Mouse (Mus musculus) fat pad, adult 2 months (tissue): Measurements from ENCODE around the gene Ppp1r21.

ENCODE experiments used
- DNase-seq: peaks from one replicate; pipeline ENCODE4 v3.0.0-alpha.2; 2011; ENCODE audit warnings: low read depth, low spot score; ENCODE audit errors: extremely low read depth

The Ppp1r21 gene

GRCm38 (mm10) chr17:88609361-88609760 is 79.4 kb downstream of the Ppp1r21 start:
- no peak for DNase-seq

GRCm38 (mm10) chr17:88611057-88611456 is 81.1 kb downstream of the Ppp1r21 start:
- no peak for DNase-seq

GRCm38 (mm10) chr17:88613172-88613571 is 83.3 kb downstream of the Ppp1r21 start:
- no peak for DNase-seq

DNA sequence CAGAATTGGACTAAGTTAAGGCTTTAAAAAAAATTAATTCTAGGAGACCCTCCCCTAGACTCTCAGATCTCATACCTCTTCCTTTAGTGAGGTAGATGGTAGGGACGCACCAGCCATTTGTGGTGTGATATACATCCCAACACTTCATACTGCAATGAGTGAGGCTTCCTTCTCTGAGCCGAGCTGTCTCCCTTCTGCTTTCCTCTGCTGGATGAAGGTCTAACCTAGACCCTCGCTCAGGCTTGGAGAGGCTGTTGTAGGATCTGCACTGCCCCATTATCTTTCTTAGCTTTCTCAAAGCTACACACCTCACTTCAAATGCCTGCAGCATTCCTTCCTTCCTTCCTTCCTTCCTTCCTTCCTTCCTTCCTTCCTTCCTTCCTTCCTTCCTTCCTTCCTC is 83.8 kb downstream of the Ppp1r21 start:
- DNase-seq: no peak

- DNase-seq: no peak
These were observed 84.3 kb downstream of the Ppp1r21 start for GRCm38 (mm10) chr17:88614234-88614633.

- no peak for DNase-seq
These were observed 84.8 kb downstream of the Ppp1r21 start for GRCm38 (mm10) chr17:88614733-88615132.

- no peak for DNase-seq
These were observed 85.7 kb downstream of the Ppp1r21 start for GRCm38 (mm10) chr17:88615492-88616155.

DNA sequence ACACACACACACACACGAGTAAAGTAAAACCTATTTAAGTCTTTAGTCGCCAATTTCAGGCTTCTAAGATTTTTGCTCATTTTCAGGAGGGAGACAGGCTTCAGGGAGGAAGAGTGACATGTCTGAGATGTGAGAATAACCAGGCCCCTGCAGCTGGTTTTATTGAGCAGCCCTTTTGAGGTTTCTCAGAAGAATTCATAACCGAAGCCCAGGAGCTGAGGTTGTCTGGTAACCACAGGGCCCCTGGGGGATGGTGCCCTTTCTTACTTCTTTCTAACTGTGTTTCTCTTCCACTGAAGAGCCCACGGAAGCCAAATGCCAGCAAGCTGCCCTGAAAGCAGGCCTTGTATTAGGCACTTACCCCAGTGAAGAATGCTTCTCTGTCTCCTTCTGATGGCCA is 91.0 kb downstream of the Ppp1r21 start:
- no peak for DNase-seq

GRCm38 (mm10) chr17:88621374-88621773 is 91.5 kb downstream of the Ppp1r21 start:
- no peak for DNase-seq

- DNase-seq: no peak
These were observed 92.8 kb downstream of the Ppp1r21 start for GRCm38 (mm10) chr17:88622711-88623110.

GRCm38 (mm10) chr17:88624386-88624785 is 94.5 kb downstream of the Ppp1r21 start:
- no peak for DNase-seq

GRCm38 (mm10) chr17:88625350-88625749 is 95.4 kb downstream of the Ppp1r21 start:
- no peak for DNase-seq

DNA sequence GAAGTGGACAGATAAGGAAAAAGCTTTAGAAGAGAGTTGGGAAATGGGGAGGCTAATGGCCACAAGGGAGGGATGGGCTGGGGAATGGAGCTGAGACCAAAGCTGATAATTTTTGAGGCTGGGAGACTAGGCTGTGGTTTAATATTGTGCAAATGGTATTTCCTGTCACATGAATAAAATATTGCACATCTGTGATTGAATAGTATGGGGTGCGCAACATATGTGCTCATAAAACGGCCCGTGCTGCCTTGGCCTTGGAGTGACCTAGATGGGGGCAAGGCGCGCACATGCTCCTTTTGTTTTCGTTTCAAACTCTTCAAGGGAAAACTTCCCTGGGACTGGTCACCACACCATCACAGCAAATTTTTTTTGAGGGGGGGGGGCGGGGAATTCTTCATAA is 96.0 kb downstream of the Ppp1r21 start:
- DNase-seq: no peak

DNA sequence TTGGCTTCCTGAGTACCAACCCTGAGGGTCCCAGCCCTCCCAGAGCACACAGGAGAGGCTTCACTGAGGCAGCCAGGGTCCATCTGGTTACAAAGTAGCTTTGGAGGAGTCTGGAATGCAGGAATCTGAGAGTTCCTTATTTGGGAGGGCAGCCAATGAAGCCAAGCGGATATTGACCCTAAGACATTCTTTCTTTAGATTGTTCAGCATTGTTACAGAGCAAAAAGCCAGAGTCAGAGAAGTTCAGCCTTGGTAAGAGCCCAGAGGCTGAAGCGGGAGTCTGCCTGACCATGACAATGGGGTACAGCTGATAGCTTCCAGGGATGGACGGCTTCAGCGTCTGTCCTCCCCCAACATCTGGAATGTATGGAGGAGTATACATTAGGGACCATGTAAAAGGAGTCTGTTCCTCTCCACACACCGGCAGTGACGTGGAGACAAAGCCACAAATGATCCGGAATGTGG is 96.5 kb downstream of the Ppp1r21 start:
- no peak for DNase-seq

GRCm38 (mm10) chr17:88627150-88627549 is 97.2 kb downstream of the Ppp1r21 start:
- DNase-seq: no peak

DNA sequence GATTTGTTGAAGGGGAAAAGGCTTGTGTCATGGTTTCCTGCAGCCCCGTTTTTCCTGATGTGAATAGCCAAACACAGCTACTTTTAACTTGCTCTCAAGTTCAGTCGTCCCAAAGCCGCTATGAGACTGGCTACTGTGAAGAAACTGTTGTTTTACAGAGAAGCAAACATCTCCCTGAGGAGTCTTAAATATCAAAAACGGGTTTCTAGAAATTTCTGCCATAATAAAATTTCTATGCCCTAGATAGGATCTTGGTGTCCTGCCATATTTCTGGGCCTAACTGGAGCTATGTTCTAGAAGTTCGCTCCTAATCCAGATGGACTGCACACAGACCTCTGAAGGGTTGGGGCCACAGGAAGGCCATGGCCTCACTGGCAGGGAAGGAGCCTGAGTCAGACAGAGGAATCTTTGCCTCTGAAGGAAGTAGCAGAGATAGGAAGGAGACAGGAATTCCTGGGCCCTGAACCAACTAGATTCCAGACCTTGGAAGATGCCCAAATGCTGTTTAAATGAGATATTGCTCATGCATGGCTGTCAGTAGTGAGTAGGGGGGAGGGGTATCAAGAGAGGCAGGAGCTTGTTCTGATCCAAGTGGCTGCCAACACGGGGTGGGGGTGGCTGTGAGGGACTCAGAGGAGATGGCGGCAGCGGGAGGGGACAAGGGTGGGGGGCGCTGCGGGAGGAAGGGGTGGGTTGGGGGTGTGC is 98.9 kb downstream of the Ppp1r21 start:
- DNase-seq: no peak

- DNase-seq: no peak
These were observed 99.5 kb downstream of the Ppp1r21 start for GRCm38 (mm10) chr17:88629381-88629759.

DNA sequence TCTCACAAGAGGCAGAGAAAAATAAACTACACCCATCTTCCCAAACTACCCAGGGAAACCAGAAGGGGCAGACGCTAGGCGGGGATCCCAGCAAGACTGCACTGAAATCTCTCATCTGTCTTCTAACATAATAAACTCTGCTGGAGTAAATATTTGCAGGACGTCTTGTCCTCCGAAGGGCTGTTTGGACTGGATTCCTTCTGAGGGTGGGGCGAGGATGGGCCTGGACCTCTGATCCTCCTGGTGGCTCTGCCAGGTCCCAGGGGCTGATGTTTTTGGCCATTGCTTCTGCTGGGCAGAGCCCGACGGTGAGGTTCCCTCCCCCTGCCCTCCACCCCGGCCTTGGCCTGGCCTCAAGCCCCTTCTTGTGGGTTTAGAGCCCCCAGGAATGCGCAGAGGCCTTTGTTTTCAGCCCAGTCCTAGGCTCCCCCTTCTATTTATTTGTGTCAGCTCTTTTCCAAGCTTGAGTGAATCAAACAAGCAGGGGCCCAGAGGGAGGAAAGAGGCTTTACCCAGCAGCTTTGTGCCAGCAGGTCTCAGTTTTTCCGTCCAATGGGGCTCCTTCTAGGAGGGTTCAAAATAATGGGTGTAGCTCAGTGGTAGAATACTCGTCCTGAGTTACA is 100.1 kb downstream of the Ppp1r21 start:
- DNase-seq: no peak

GRCm38 (mm10) chr17:88630554-88630948 is 100.6 kb downstream of the Ppp1r21 start:
- DNase-seq: no peak

- no peak for DNase-seq
These were observed 102.7 kb downstream of the Ppp1r21 start for GRCm38 (mm10) chr17:88632631-88633030.

DNA sequence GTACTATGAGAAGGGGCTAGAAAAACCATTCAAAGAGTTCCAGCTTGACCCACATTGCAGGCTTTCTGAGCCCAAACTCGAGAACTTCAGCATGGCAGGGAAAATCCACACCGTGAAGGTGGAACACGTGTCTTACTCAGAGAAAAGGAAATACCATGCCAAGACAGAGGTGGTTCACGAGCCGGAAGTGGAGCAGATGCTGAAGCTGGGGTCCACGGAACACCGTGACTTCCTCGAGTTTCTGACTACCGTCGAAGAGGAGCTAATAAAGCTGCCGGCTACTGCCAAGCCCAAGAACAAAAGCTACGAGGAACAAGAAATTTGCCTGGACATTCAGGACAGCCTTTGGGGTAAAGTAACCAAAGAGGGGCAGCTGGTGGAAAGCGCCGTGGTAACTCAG is 106.2 kb downstream of the Ppp1r21 start:
- DNase-seq: no peak

GRCm38 (mm10) chr17:88636587-88636986 is 106.7 kb downstream of the Ppp1r21 start:
- DNase-seq: no peak
